Mouse (Mus musculus) skeletal muscle tissue, postnatal 0 days (tissue): Measurements from ENCODE around the gene Vmn2r22. TPM values are rescaled to one million over a fixed set of nuclear protein-coding genes. Genes with fewer than 3 reads are reported as not detected.

Experiments used
- polyA plus RNA-seq: library from polyadenylated mRNA; unstranded; fragments of >200 nt; fragmentation: Nextera tagmentation; extraction: Ambion mirVana; gene quantifications from 2 replicates; pipeline ENCODE4 v1.2.1, GENCODE M21; 2015

The Vmn2r22 gene
- not detected in 2 replicates for polyA plus RNA-seq

DNA sequence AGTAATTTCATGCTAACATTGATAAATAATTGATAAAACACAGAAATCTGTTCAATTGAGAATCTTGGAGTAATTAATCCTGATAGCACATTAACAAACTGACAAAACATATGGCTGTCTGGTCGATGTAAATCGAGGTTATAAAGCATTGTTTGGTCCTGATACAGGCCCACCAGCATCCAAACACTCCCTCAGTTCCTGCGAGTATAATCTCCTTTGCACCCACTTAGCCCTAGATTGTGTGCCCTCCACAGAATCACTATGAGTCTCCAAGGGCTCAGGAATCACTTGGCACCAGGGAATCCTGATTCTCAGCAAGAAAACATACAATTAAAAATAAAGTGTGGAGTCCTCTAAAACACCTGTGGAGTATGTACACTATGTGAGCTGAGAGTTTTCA, at the start of gene Vmn2r22:
Vmn2r22 (minus strand) TSS at position 101 of the 400 bp plus-strand sequence.

Other genes starting within 250 kb of the Vmn2r22 start
- not detected in 2 replicates for gene Vmn2r20, start 232.6 kb downstream of the Vmn2r22 start, polyA plus RNA-seq
- gene Vmn2r21, start 117.3 kb downstream of the Vmn2r22 start, polyA plus RNA-seq = not detected in 2 replicates
- gene Vmn2r23, start 51.9 kb upstream of the Vmn2r22 start, polyA plus RNA-seq = not detected in 2 replicates
- not detected in 2 replicates for gene Vmn2r24, start 128.2 kb upstream of the Vmn2r22 start, polyA plus RNA-seq
- gene Vmn2r25, start 202.7 kb upstream of the Vmn2r22 start, polyA plus RNA-seq = not detected in 2 replicates